Mouse (Mus musculus) adrenal gland, adult 10 weeks (tissue): ENCODE results near the gene Rad54l. TPM values are rescaled to one million over a fixed set of nuclear protein-coding genes. Genes with fewer than 3 reads are reported as not detected.

Source experiments
- polyA plus RNA-seq: library from polyadenylated mRNA; stranded (reverse); fragments of 350-450 nt; fragmentation: Illumina TruSeq; extraction: RNeasy Lipid Tissue Mini Kit (QIAGEN cat#74804); gene quantifications from one replicate; pipeline ENCODE4 v1.2.3, GENCODE M21; 2014; ENCODE audit warnings: low read depth, low replicate concordance

Gene Rad54l
- polyA plus RNA-seq, result 0.64 TPM

GRCm38 (mm10) chr4:116123602-116124519 is at the start of gene Rad54l, which contains the start of gene Pomgnt1:
Rad54l (minus strand) TSS chr4:116123690.
Pomgnt1 (plus strand) TSS chr4:116123840.

DNA sequence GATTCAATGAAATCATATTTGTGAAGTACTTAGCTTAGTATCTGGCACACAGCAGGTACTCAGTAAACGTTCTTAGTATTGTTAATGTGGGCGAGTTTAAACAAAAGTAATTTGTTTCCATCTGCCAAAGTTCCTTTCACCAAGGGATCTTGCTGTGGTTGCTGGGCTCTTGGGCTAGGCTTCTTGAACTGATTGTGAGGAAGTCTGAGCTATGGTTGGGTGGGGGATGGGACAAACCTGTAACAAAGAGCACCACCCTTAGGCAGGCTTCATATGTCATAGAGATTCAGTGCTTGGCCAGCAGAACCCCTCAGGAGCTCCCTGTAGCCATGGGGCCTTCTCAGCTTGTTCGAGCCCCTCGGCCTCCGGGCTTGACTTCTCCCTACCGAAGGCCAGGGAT is 49.6 kb upstream of the Rad54l start, which contains the start of the genes 1700042G07Rik and Gm49337:
TSS of gene 1700042G07Rik (plus strand) at position 301 of the 400 bp plus-strand sequence.
TSS of gene Gm49337 (plus strand) at position 313 of the 400 bp plus-strand sequence.

DNA sequence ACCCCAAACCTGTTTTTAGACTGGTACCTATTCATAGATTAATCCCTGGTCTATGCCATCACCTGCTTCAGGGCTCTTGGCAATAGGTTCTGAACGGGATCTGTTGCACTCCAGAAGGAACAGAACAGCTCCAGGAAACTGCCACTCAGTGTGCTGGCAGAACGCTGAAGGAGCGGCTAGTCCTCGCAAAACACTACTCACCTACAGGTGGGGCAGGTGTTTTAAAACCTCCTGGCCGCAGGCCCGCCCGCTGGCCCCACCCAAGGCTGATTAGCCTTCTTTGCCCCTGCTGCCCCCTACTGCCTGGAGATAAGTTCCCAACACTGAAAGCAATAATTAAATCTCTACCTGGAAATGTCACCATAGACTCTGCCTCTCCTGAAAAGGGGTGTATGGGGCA is 43.9 kb upstream of the Rad54l start, which contains the start of gene Tspan1:
TSS of gene Tspan1 (minus strand) at position 198 of the 400 bp plus-strand sequence.

GRCm38 (mm10) chr4:116151238-116151637 is 27.7 kb upstream of the Rad54l start, which contains the start of gene Lurap1:
Lurap1 (minus strand) TSS chr4:116151338.

GRCm38 (mm10) chr4:116074861-116075620 is 48.4 kb downstream of the Rad54l start, which contains the start of the genes Uqcrh and Lrrc41:
Uqcrh (minus strand) TSS chr4:116075071.
Lrrc41 (plus strand) TSS chr4:116075269.

GRCm38 (mm10) chr4:116053399-116053961 is 70.0 kb downstream of the Rad54l start, which contains the start of gene Nsun4:
Nsun4 (minus strand) TSS chr4:116053876.

Other genes starting within 250 kb of the Rad54l start
- not detected for gene Kncn, start 239.3 kb downstream of the Rad54l start, polyA plus RNA-seq
- gene 6430628N08Rik, start 233.0 kb downstream of the Rad54l start, polyA plus RNA-seq, result not detected
- gene Dmbx1, start 183.8 kb downstream of the Rad54l start, polyA plus RNA-seq, result not detected
- gene Faah, start 105.8 kb downstream of the Rad54l start, polyA plus RNA-seq, result 0.52 TPM
- 18.1 TPM for gene Nsun4, start 69.8 kb downstream of the Rad54l start, polyA plus RNA-seq
- gene Uqcrh, start 48.6 kb downstream of the Rad54l start, polyA plus RNA-seq, result 287 TPM
- gene Lrrc41, start 48.4 kb downstream of the Rad54l start, polyA plus RNA-seq, result 6.2 TPM
- gene Pomgnt1, start 150 bp upstream of the Rad54l start, polyA plus RNA-seq, result 10.8 TPM
- gene Lurap1, start 27.6 kb upstream of the Rad54l start, polyA plus RNA-seq, result 4.3 TPM
- gene Tspan1, start 43.9 kb upstream of the Rad54l start, polyA plus RNA-seq, result not detected
- gene 1700042G07Rik, start 49.7 kb upstream of the Rad54l start, polyA plus RNA-seq, result not detected
- gene Gm49337, start 49.7 kb upstream of the Rad54l start, polyA plus RNA-seq, result 6.3 TPM
- gene Pik3r3, start 97.9 kb upstream of the Rad54l start, polyA plus RNA-seq, result 37.9 TPM